Mouse (Mus musculus) liver, embryonic 11.5 days (tissue): Measurements from ENCODE around the gene Spire2. TPM values are rescaled to one million over a fixed set of nuclear protein-coding genes. Genes with fewer than 3 reads are reported as not detected.
A peak's percentile ranks its signal among the peaks of the same experiment; 100 is the strongest.
"Not testable (repeated sequence)": the region's sequence is repeated elsewhere in the genome, so short reads cannot be mapped to it uniquely, and the experiment has no call there.

ENCODE experiments used
- ATAC-seq: fragments of 200-750 bp; cut with Nextera tagmentation; replicated peaks from 2 replicates; pipeline ENCODE4 v1.8.0; 2017; ENCODE audit warnings: moderate number of reproducible peaks, mild to moderate bottlenecking, moderate TSS enrichment, moderate library complexity; ENCODE audit not compliant: low FRiP score
- DNase-seq: peaks from one replicate; pipeline ENCODE4 v3.0.0-alpha.2; 2017; ENCODE audit warnings: low spot score
- H3K27ac ChIP-seq: fragments of 300-500 bp; sonication (generic); 2 replicates; pipeline ENCODE4 v1.5.1; 2014; ENCODE audit warnings: mild to moderate bottlenecking, low read depth, low read length, control low read depth
- H3K27me3 ChIP-seq: fragments of 300-500 bp; sonication (generic); replicated peaks from 2 replicates; pipeline ENCODE4 v1.6.1; 2014; ENCODE audit warnings: low read length, mixed read lengths; ENCODE audit not compliant: control insufficient read depth, insufficient read depth
- H3K36me3 ChIP-seq: fragments of 300-500 bp; sonication (generic); 2 replicates; pipeline ENCODE4 v1.6.1; 2014; ENCODE audit warnings: mild to moderate bottlenecking, low read length, moderate library complexity, mixed read lengths; ENCODE audit not compliant: control insufficient read depth, insufficient read depth
- H3K4me1 ChIP-seq: fragments of 300-500 bp; sonication (generic); replicated peaks from 2 replicates; pipeline ENCODE4 v1.6.1; 2014; ENCODE audit warnings: low read length, mixed read lengths; ENCODE audit not compliant: control insufficient read depth, insufficient read depth
- H3K4me2 ChIP-seq: fragments of 300-500 bp; sonication (generic); 2 replicates; pipeline ENCODE4 v1.6.1; 2014; ENCODE audit warnings: mild to moderate bottlenecking, control low read depth, moderate library complexity
- H3K4me3 ChIP-seq: fragments of 300-500 bp; sonication (generic); 2 replicates; pipeline ENCODE4 v1.5.1; 2014; ENCODE audit warnings: low read depth, low read length, control low read depth
- H3K9ac ChIP-seq: fragments of 300-500 bp; sonication (generic); 2 replicates; pipeline ENCODE4 v1.6.1; 2014; ENCODE audit warnings: low read depth, low read length, control low read depth
- H3K9me3 ChIP-seq: fragments of 300-500 bp; sonication (generic); 2 replicates; pipeline ENCODE4 v1.6.1; 2016; ENCODE audit warnings: low read length, inconsistent platforms, mixed read lengths; ENCODE audit not compliant: control insufficient read depth
- WGBS: fragments of 180-500 bp; shearing (Covaris S2); extraction: QIAGEN DNeasy Blood & Tissue Kit; methylation state at CpG from one replicate; pipeline ENCODE4 v1.1.7; 2014; 5-methylcytosine and 5-hydroxymethylcytosine counted together
- polyA plus RNA-seq: library from polyadenylated mRNA; unstranded; fragments of >200 nt; fragmentation: Nextera tagmentation; extraction: Ambion mirVana; gene quantifications from 2 replicates; pipeline ENCODE4 v1.2.1, GENCODE M21; 2014

Spire2 gene
- 6.5 and 6.7 TPM in 2 replicates for polyA plus RNA-seq

GRCm38 (mm10) chr8:123332262-123333090, at the start of gene Spire2:
Gene Spire2, plus strand, starts transcription at chr8:123332713.
- Histone ChIP-seq H3K4me1 (peaks cover 23% of the 10 kb centered on the region), H3K9ac (peak within 1 kb of the TSS; percentile 66), H3K4me2 (peak within 1 kb of the TSS; percentile 97), H3K4me3 (peak within 1 kb of the TSS; percentile 75), H3K9me3 (no peaks in the 10 kb centered on the region), H3K27ac (peak within 1 kb of the TSS; percentile 42; the same call in 1 of the 2 replicates), H3K27me3 (no peaks in the 10 kb centered on the region), H3K36me3 (no peaks in the 10 kb centered on the region)
- ATAC-seq = peak; percentile 83
- WGBS = under 1% methylated on average over 85 of the region's 85 CpGs
- peak; percentile 85 for DNase-seq

- not testable (repeated sequence) for H3K9me3 ChIP-seq
- WGBS = 80% methylated on average over 4 of the region's 6 CpGs
Observed at GRCm38 (mm10) chr8:123282994-123283393, 49.5 kb upstream of the Spire2 start.

GRCm38 (mm10) chr8:123283991-123284390, 48.5 kb upstream of the Spire2 start:
- Histone ChIP-seq H3K9ac (no peak overlapping the region), H3K4me1 (no peaks in the 10 kb centered on the region), H3K4me3 (no peak overlapping the region), H3K27me3 (no peaks in the 10 kb centered on the region), H3K36me3 (peaks cover 26% of the 10 kb centered on the region; the same call in 1 of the 2 replicates), H3K9me3 (no peaks in the 10 kb centered on the region), H3K4me2 (no peak overlapping the region), H3K27ac (no peak overlapping the region)
- DNase-seq = no peak
- WGBS = 88% methylated on average over 7 of the region's 7 CpGs
- no peak for ATAC-seq

More at GRCm38 (mm10) chr8:123282994-123283393, 49.5 kb upstream of the Spire2 start:
- H3K36me3 ChIP-seq = peaks cover 16% of the 10 kb centered on the region; the same call in 1 of the 2 replicates
- H3K9ac ChIP-seq, DNase-seq, H3K27me3 ChIP-seq, H3K4me3 ChIP-seq, H3K4me1 ChIP-seq, H3K4me2 ChIP-seq, H3K27ac ChIP-seq, ATAC-seq: not testable (repeated sequence)

GRCm38 (mm10) chr8:123284493-123284892, 48.0 kb upstream of the Spire2 start:
- ATAC-seq (no peak), DNase-seq (no peak)
- Histone ChIP-seq H3K27me3 (no peaks in the 10 kb centered on the region), H3K4me1 (no peaks in the 10 kb centered on the region), H3K9me3 (no peaks in the 10 kb centered on the region), H3K4me2 (no peak overlapping the region), H3K4me3 (no peak overlapping the region), H3K9ac (no peak overlapping the region), H3K27ac (no peak overlapping the region), H3K36me3 (peaks cover 26% of the 10 kb centered on the region; the same call in 1 of the 2 replicates)
- WGBS = 86% methylated on average over 5 of the region's 5 CpGs

GRCm38 (mm10) chr8:123287362-123287761, 45.2 kb upstream of the Spire2 start:
- H3K9me3 ChIP-seq = no peaks in the 10 kb centered on the region
- no peaks in the 10 kb centered on the region for H3K27me3 ChIP-seq
- WGBS = 94% methylated on average over 17 of the region's 17 CpGs
- no peak overlapping the region for H3K4me3 ChIP-seq
- ATAC-seq = no peak
- H3K27ac ChIP-seq = no peak overlapping the region
- no peak overlapping the region for H3K4me2 ChIP-seq
- no peak overlapping the region for H3K9ac ChIP-seq
- no peaks in the 10 kb centered on the region for H3K4me1 ChIP-seq
- DNase-seq = no peak
- H3K36me3 ChIP-seq = peaks cover 20% of the 10 kb centered on the region; the same call in 1 of the 2 replicates

- H3K4me3 ChIP-seq = no peak overlapping the region
- peaks cover 31% of the 10 kb centered on the region for H3K36me3 ChIP-seq
- H3K4me2 ChIP-seq = no peak overlapping the region
- DNase-seq = no peak
- no peaks in the 10 kb centered on the region for H3K4me1 ChIP-seq
- no peaks in the 10 kb centered on the region for H3K9me3 ChIP-seq
- 82% methylated on average over 4 of the region's 4 CpGs for WGBS
- no peak overlapping the region for H3K9ac ChIP-seq
- H3K27ac ChIP-seq = no peak overlapping the region
- no peaks in the 10 kb centered on the region for H3K27me3 ChIP-seq
- no peak for ATAC-seq
Observed at GRCm38 (mm10) chr8:123290166-123290565, 42.3 kb upstream of the Spire2 start.

- WGBS = 91% methylated on average over 8 of the region's 8 CpGs
- DNase-seq (no peak), ATAC-seq (no peak)
- Histone ChIP-seq H3K4me1 (no peaks in the 10 kb centered on the region), H3K9ac (no peak overlapping the region), H3K27ac (no peak overlapping the region), H3K27me3 (no peaks in the 10 kb centered on the region), H3K4me3 (no peak overlapping the region), H3K36me3 (peaks cover 36% of the 10 kb centered on the region), H3K4me2 (no peak overlapping the region), H3K9me3 (no peaks in the 10 kb centered on the region)
Observed at GRCm38 (mm10) chr8:123290679-123291078, 41.8 kb upstream of the Spire2 start.

- WGBS = 83% methylated on average over 8 of the region's 8 CpGs
- Histone ChIP-seq H3K27ac (no peak overlapping the region), H3K4me1 (no peaks in the 10 kb centered on the region), H3K4me3 (no peak overlapping the region), H3K9ac (no peak overlapping the region), H3K36me3 (peaks cover 40% of the 10 kb centered on the region), H3K4me2 (no peak overlapping the region), H3K27me3 (no peaks in the 10 kb centered on the region), H3K9me3 (no peaks in the 10 kb centered on the region)
- no peak for ATAC-seq
- DNase-seq = no peak
Observed at GRCm38 (mm10) chr8:123291716-123292115, 40.8 kb upstream of the Spire2 start.

- Histone ChIP-seq H3K27ac (no peak overlapping the region), H3K27me3 (no peaks in the 10 kb centered on the region), H3K4me1 (no peaks in the 10 kb centered on the region), H3K4me3 (no peak overlapping the region), H3K9me3 (no peaks in the 10 kb centered on the region), H3K36me3 (peaks cover 38% of the 10 kb centered on the region), H3K4me2 (no peak overlapping the region), H3K9ac (no peak overlapping the region)
- ATAC-seq = no peak
- WGBS = 90% methylated on average over 3 of the region's 3 CpGs
- no peak for DNase-seq
Observed at GRCm38 (mm10) chr8:123292281-123292680, 40.2 kb upstream of the Spire2 start.
